Mouse (Mus musculus) urinary bladder, postnatal 4 days (tissue): ENCODE data around the gene Scn4b.

ENCODE experiments used
- DNase-seq, 2 experiments: peaks; one replicate each; pipeline ENCODE4 v3.0.0; 2021 to 2022; ENCODE audit warnings: low spot score in 2 of 2

Gene Scn4b

GRCm38 (mm10) chr9:45138191-45139032 is at the start of gene Scn4b:
Scn4b (plus strand) TSS chr9:45138395.
- DNase-seq, result no peak

- no peak for DNase-seq
Observed at GRCm38 (mm10) chr9:45090811-45091210, 47.4 kb upstream of the Scn4b start.

- no peak for DNase-seq
Observed at GRCm38 (mm10) chr9:45092641-45093040, 45.6 kb upstream of the Scn4b start.

GRCm38 (mm10) chr9:45095149-45095937 is 42.9 kb upstream of the Scn4b start:
- DNase-seq, result no peak

GRCm38 (mm10) chr9:45097877-45098276 is 40.3 kb upstream of the Scn4b start:
- DNase-seq, result no peak

GRCm38 (mm10) chr9:45098426-45098825 is 39.8 kb upstream of the Scn4b start:
- DNase-seq, result no peak

- no peak for DNase-seq
Observed at GRCm38 (mm10) chr9:45102528-45102927, 35.7 kb upstream of the Scn4b start.

- DNase-seq, result no peak
Observed at GRCm38 (mm10) chr9:45103211-45103979, 34.8 kb upstream of the Scn4b start.

GRCm38 (mm10) chr9:45105596-45106374 is 32.4 kb upstream of the Scn4b start:
- DNase-seq, result no peak

- peak; percentile 29 to 64 for DNase-seq
Observed at GRCm38 (mm10) chr9:45115706-45116105, 22.5 kb upstream of the Scn4b start.

GRCm38 (mm10) chr9:45116819-45117218 is 21.4 kb upstream of the Scn4b start:
- DNase-seq, result no peak

GRCm38 (mm10) chr9:45117741-45118431 is 20.3 kb upstream of the Scn4b start, which contains the start of gene Scn2b:
Scn2b (plus strand) TSS chr9:45117782.
- DNase-seq, result no peak

- no peak for DNase-seq
Observed at GRCm38 (mm10) chr9:45118552-45118951, 19.6 kb upstream of the Scn4b start.

- no peak for DNase-seq
Observed at GRCm38 (mm10) chr9:45119316-45119953, 18.8 kb upstream of the Scn4b start.

GRCm38 (mm10) chr9:45119954-45120530 is 18.2 kb upstream of the Scn4b start:
- no peak for DNase-seq

GRCm38 (mm10) chr9:45120567-45120966 is 17.6 kb upstream of the Scn4b start:
- DNase-seq, result no peak

- no peak for DNase-seq
Observed at GRCm38 (mm10) chr9:45121001-45121400, 17.2 kb upstream of the Scn4b start.

GRCm38 (mm10) chr9:45121769-45122168 is 16.4 kb upstream of the Scn4b start:
- DNase-seq, result peak; percentile 59 to 67

- peak in 1 of 2 experiments; percentile 35 for DNase-seq
Observed at GRCm38 (mm10) chr9:45122209-45122761, 15.9 kb upstream of the Scn4b start.
